Mouse (Mus musculus): Measurements from ENCODE around the gene Runx3.

Runx3 gene

GRCm38 (mm10) chr4:135113656-135114055, 6.8 kb upstream of the Runx3 start:
- peak in 1 of 2 experiments; percentile 32 for DNase-seq (ENCODE audit: inconsistent age in 2 of 2, low spot score in 1 of 2)

- peak; percentile 61 to 80 for DNase-seq (ENCODE audit: inconsistent age in 2 of 2, low spot score in 1 of 2)
These were observed 6.2 kb upstream of the Runx3 start for GRCm38 (mm10) chr4:135114301-135114700.

- peak in 1 of 2 experiments; percentile 38 for DNase-seq (ENCODE audit: inconsistent age in 2 of 2, low spot score in 1 of 2)
These were observed 4.9 kb upstream of the Runx3 start for GRCm38 (mm10) chr4:135115426-135116170.

- DNase-seq (ENCODE audit: inconsistent age in 2 of 2, low spot score in 1 of 2): no peak
These were observed 4.1 kb upstream of the Runx3 start for GRCm38 (mm10) chr4:135116391-135116790.

- no peak for DNase-seq (ENCODE audit: inconsistent age in 2 of 2, low spot score in 1 of 2)
These were observed 2.6 kb upstream of the Runx3 start for GRCm38 (mm10) chr4:135117846-135118245.

- peak; percentile 43 to 88 for DNase-seq (ENCODE audit: inconsistent age in 2 of 2, low spot score in 1 of 2)
These were observed 1.5 kb upstream of the Runx3 start for GRCm38 (mm10) chr4:135118855-135119474.

GRCm38 (mm10) chr4:135123721-135124120, 3.3 kb downstream of the Runx3 start:
- no peak for DNase-seq (ENCODE audit: inconsistent age in 2 of 2, low spot score in 1 of 2)

GRCm38 (mm10) chr4:135124732-135125131, 4.3 kb downstream of the Runx3 start:
- no peak for DNase-seq (ENCODE audit: inconsistent age in 2 of 2, low spot score in 1 of 2)

GRCm38 (mm10) chr4:135125152-135125551, 4.7 kb downstream of the Runx3 start:
- no peak for DNase-seq (ENCODE audit: inconsistent age in 2 of 2, low spot score in 1 of 2)

- DNase-seq (ENCODE audit: inconsistent age in 2 of 2, low spot score in 1 of 2): no peak
These were observed 5.9 kb downstream of the Runx3 start for GRCm38 (mm10) chr4:135126385-135126784.

- peak in 1 of 2 experiments; percentile 44 for DNase-seq (ENCODE audit: inconsistent age in 2 of 2, low spot score in 1 of 2)
These were observed 8.5 kb downstream of the Runx3 start for GRCm38 (mm10) chr4:135128841-135129520.

GRCm38 (mm10) chr4:135130156-135130555, 9.7 kb downstream of the Runx3 start:
- DNase-seq (ENCODE audit: inconsistent age in 2 of 2, low spot score in 1 of 2): no peak

- no peak for DNase-seq (ENCODE audit: inconsistent age in 2 of 2, low spot score in 1 of 2)
These were observed 10.7 kb downstream of the Runx3 start for GRCm38 (mm10) chr4:135131145-135131544.

GRCm38 (mm10) chr4:135132797-135133196, 12.3 kb downstream of the Runx3 start:
- no peak for DNase-seq (ENCODE audit: inconsistent age in 2 of 2, low spot score in 1 of 2)

GRCm38 (mm10) chr4:135133711-135134110, 13.3 kb downstream of the Runx3 start:
- DNase-seq (ENCODE audit: inconsistent age in 2 of 2, low spot score in 1 of 2): no peak

GRCm38 (mm10) chr4:135135331-135135730, 14.9 kb downstream of the Runx3 start:
- DNase-seq (ENCODE audit: inconsistent age in 2 of 2, low spot score in 1 of 2): no peak

GRCm38 (mm10) chr4:135136202-135136601, 15.8 kb downstream of the Runx3 start:
- no peak for DNase-seq (ENCODE audit: inconsistent age in 2 of 2, low spot score in 1 of 2)

GRCm38 (mm10) chr4:135136612-135137011, 16.2 kb downstream of the Runx3 start:
- DNase-seq (ENCODE audit: inconsistent age in 2 of 2, low spot score in 1 of 2): no peak

GRCm38 (mm10) chr4:135140647-135141515, 20.4 kb downstream of the Runx3 start:
- DNase-seq (ENCODE audit: inconsistent age in 2 of 2, low spot score in 1 of 2): no peak

GRCm38 (mm10) chr4:135141720-135142119, 21.3 kb downstream of the Runx3 start:
- no peak for DNase-seq (ENCODE audit: inconsistent age in 2 of 2, low spot score in 1 of 2)

GRCm38 (mm10) chr4:135146734-135147133, 26.3 kb downstream of the Runx3 start:
- DNase-seq (ENCODE audit: inconsistent age in 2 of 2, low spot score in 1 of 2): peak in 1 of 2 experiments; percentile 37
